Comparison of ENCODE assay signal across 8 mouse cellular contexts in genomic region chr8:94601034-94601606, GRCm38 (mm10). TPM values are rescaled to one million over a fixed set of nuclear protein-coding genes. Genes with fewer than 3 reads are reported as not detected.
DNase-seq lines count a peak whose midpoint lies in the region; ATAC-seq lines count a peak whose summit lies in the region.

No protein-coding gene starts in this region.

- WGBS in heart, embryonic 10.5 days: under 1% methylated on average over 51 of the region's 51 CpGs

- peak overlapping the region; percentile 93 for H3K27ac ChIP-seq in heart, embryonic 10.5 days

- intact Hi-C loops in heart, postnatal 25 days (cut with DNase I): loop anchor here (5.0 kb wide), 2 partner anchors 56 to 211 kb away; partner anchors contain the start of gene Ccl17
- intact Hi-C loops in left cerebral cortex, postnatal 4 days (cut with DNase I): no loop called here

- H3K27me3 ChIP-seq in heart, embryonic 10.5 days (ENCODE audit: insufficient read depth, poor library complexity, severe bottlenecking): no peaks in the 10 kb centered on the region

- H3K9me3 ChIP-seq in heart, embryonic 10.5 days: no peaks in the 10 kb centered on the region

- H3K4me1 ChIP-seq in heart, embryonic 10.5 days: peaks cover 25% of the 10 kb centered on the region

- DNase-seq in heart, embryonic 10.5 days (ENCODE audit: low spot score): peak; percentile 77
- no peak for DNase-seq in heart, postnatal 25 days (ENCODE audit: low spot score)
- peak; percentile 19 for DNase-seq in urinary bladder, postnatal 25 days (ENCODE audit: low spot score)
- DNase-seq in urinary bladder, postnatal 10 days (ENCODE audit: low spot score): no peak
- peak; percentile 28 to 46 for DNase-seq in frontal cortex, postnatal 10 days (ENCODE audit: low spot score in 2 of 2)
- DNase-seq in left cerebral cortex, postnatal 4 days: peak; percentile 18

- H3K4me3 ChIP-seq in heart, embryonic 10.5 days: peak overlapping the region; percentile 99

- peak; percentile 17 for ATAC-seq in megakaryocyte-erythroid progenitor cell, adult 5-6 weeks (replicated peaks; ENCODE audit: low FRiP score, low TSS enrichment, poor library complexity, severe bottlenecking)
- no peak for ATAC-seq in monocyte, adult 5-6 weeks (replicated peaks; ENCODE audit: insufficient number of reproducible peaks, low FRiP score, low TSS enrichment, poor library complexity, severe bottlenecking)

- no peaks in the 10 kb centered on the region for H3K36me3 ChIP-seq in heart, embryonic 10.5 days

RNA-seq across cellular contexts. Expression of gene Rspry1, which starts 0.6 kb away (rescaled TPM):
- 27.6 and 34.2 TPM in 2 replicates for polyA plus RNA-seq in heart, embryonic 10.5 days (2016; fragmentation: Nextera tagmentation; extraction: Ambion mirVana)
- total RNA-seq in heart, postnatal 25 days (2021): 10 to 100 TPM; 11.2 to 12.4 TPM
- 10 to 100 TPM; 42.9 to 47.7 TPM for total RNA-seq in left cerebral cortex, postnatal 4 days (2021)
- 32.6 and 43.4 TPM in 2 replicates for total RNA-seq in megakaryocyte-erythroid progenitor cell, adult 5-6 weeks (2014; fragmentation: Nextera tagmentation)
- total RNA-seq in megakaryocyte-erythroid progenitor cell, adult 5-6 weeks (2017): 43.9 and 51.2 TPM in 2 replicates
- total RNA-seq in monocyte, adult 5-6 weeks (2017): 28.6 to 43.8 TPM (median 33.3 TPM) in 3 replicates

RNA-seq across cellular contexts. Expression of gene Fam192a, which starts 0.7 kb away (rescaled TPM):
- 43.8 and 53.7 TPM in 2 replicates for polyA plus RNA-seq in heart, embryonic 10.5 days (2016; fragmentation: Nextera tagmentation; extraction: Ambion mirVana)
- total RNA-seq in heart, postnatal 25 days (2021): 10 to 100 TPM; 18.4 to 20.5 TPM
- 10 to 100 TPM; 39.0 to 54.3 TPM for total RNA-seq in left cerebral cortex, postnatal 4 days (2021)
- 52.0 and 60.3 TPM in 2 replicates for total RNA-seq in megakaryocyte-erythroid progenitor cell, adult 5-6 weeks (2014; fragmentation: Nextera tagmentation)
- 89.9 and 154 TPM in 2 replicates for total RNA-seq in megakaryocyte-erythroid progenitor cell, adult 5-6 weeks (2017)
- total RNA-seq in monocyte, adult 5-6 weeks (2017): 77.7 to 137 TPM (median 127 TPM) in 3 replicates

Comparison
In these comparisons a context has a peak if more than half of its experiments do, and no peak if none do; other contexts are left out.
1. DNase-seq: peak in heart, embryonic 10.5 days (single experiment), urinary bladder, postnatal 25 days (single experiment), frontal cortex, postnatal 10 days (2 of 2) and left cerebral cortex, postnatal 4 days (single experiment); none in heart, postnatal 25 days (single experiment) and urinary bladder, postnatal 10 days (single experiment).